Mouse (Mus musculus) liver, embryonic 14.5 days (tissue): ENCODE results near the gene Paqr8. TPM values are rescaled to one million over a fixed set of nuclear protein-coding genes. Genes with fewer than 3 reads are reported as not detected.

Source experiments
- ATAC-seq: fragments of 200-750 bp; cut with Nextera tagmentation; 2 replicates; pipeline ENCODE4 v1.8.0; 2017; ENCODE audit warnings: moderate number of reproducible peaks, mild to moderate bottlenecking, moderate library complexity; ENCODE audit not compliant: insufficient read depth
- DNase-seq, 3 experiments: peaks; one replicate each; pipeline ENCODE4 v3.0.0-alpha.2; 2012 to 2013; ENCODE audit warnings: low read depth in 3 of 3, low spot score in 3 of 3
- H3K27ac ChIP-seq: fragments of 300-500 bp; sonication (generic); 2 replicates; pipeline ENCODE4 v1.5.1; 2014; ENCODE audit warnings: moderate library complexity, mild to moderate bottlenecking, control low read depth, inconsistent platforms
- H3K27me3 ChIP-seq: fragments of 300-500 bp; sonication (generic); 2 replicates; pipeline ENCODE4 v1.6.1; 2014; ENCODE audit warnings: mild to moderate bottlenecking, low read length, moderate library complexity; ENCODE audit not compliant: control insufficient read depth, insufficient read depth
- H3K36me3 ChIP-seq: fragments of 300-500 bp; sonication (generic); replicated peaks from 2 replicates; pipeline ENCODE4 v1.6.1; 2014; ENCODE audit warnings: low read depth; ENCODE audit not compliant: control insufficient read depth, insufficient read depth
- H3K4me1 ChIP-seq, 2 experiments: fragments of 200-500 bp in 1 of 2; fragments of 300-500 bp in 1 of 2; sonication (generic) in 1 of 2; replicated peaks; 2 replicates each; pipeline ENCODE4 v1.6.1; 2012 to 2014; ENCODE audit warnings: antibody characterized with exemption in 1 of 2, inconsistent platforms in 1 of 2, low read length in 1 of 2; ENCODE audit not compliant: control insufficient read depth in 2 of 2, insufficient read depth in 2 of 2
- H3K4me2 ChIP-seq: fragments of 300-500 bp; sonication (generic); 2 replicates; pipeline ENCODE4 v1.6.1; 2014; ENCODE audit warnings: low read depth, mild to moderate bottlenecking, control low read depth, moderate library complexity
- H3K4me3 ChIP-seq, 2 experiments: fragments of 200-500 bp in 1 of 2; fragments of 300-500 bp in 1 of 2; sonication (generic) in 1 of 2; 2 replicates each; pipeline ENCODE4 v1.5.1; 2012 to 2014; ENCODE audit warnings: low read depth in 2 of 2, low read length in 2 of 2, mild to moderate bottlenecking in 2 of 2, control low read depth in 1 of 2, inconsistent platforms in 1 of 2, moderate library complexity in 1 of 2; ENCODE audit not compliant: insufficient read depth in 1 of 2
- H3K9ac ChIP-seq: fragments of 300-500 bp; sonication (generic); replicated peaks from 2 replicates; pipeline ENCODE4 v1.6.1; 2014; ENCODE audit warnings: mild to moderate bottlenecking, control low read depth, moderate library complexity
- H3K9me3 ChIP-seq: fragments of 300-500 bp; sonication (generic); 2 replicates; pipeline ENCODE4 v1.6.1; 2016; ENCODE audit warnings: low read length, mixed read lengths; ENCODE audit not compliant: control insufficient read depth
- CTCF ChIP-seq: IDR thresholded peaks from 2 replicates; pipeline ENCODE4 v1.5.1; 2016; ENCODE audit warnings: antibody characterized with exemption, low read depth, control low read depth
- EP300 ChIP-seq: IDR thresholded peaks from 2 replicates; pipeline ENCODE4 v1.6.1; 2016; ENCODE audit warnings: antibody characterized with exemption, low read depth
- WGBS: fragments of 180-500 bp; shearing (Covaris S2); extraction: QIAGEN DNeasy Blood & Tissue Kit; methylation state at CpG from one replicate; pipeline ENCODE4 v1.1.7; 2014; ENCODE audit not compliant: insufficient replicate concordance; 5-methylcytosine and 5-hydroxymethylcytosine counted together
- polyA plus RNA-seq, 2 experiments: library from polyadenylated mRNA; depleted of rRNA in 1 of 2; stranded (reverse) in 1 of 2; unstranded in 1 of 2; fragments of >200 nt; fragmentation: Nextera tagmentation in 1 of 2; extraction: Ambion mirVana in 1 of 2; gene quantifications; 2 replicates each; pipeline versions ENCODE4 v1.2.1 to v1.2.3; 2012 to 2014

Gene Paqr8
- polyA plus RNA-seq, 2 experiments: 0.16 to 0.29 TPM

DNA sequence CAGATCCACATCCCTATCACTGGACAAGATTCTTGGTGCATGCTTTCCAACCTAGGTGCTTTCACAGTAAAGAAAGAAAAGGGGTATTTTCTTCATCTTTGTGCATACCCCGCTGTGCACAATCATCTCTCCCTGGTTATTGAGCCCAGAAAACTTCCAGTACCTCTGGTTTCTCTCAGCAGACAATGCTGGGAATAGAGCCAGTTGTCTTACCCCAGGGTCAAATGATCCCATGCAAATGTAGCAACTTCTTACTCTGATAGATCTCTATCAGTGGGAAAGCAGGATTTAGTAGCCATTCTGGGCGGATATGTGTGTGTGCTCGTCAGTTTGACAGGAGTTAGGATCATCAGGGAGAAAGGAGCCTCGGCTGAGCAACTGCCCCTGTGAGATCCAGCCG is 25.2 kb downstream of the Paqr8 start:
- Histone ChIP-seq H3K9ac (no peak overlapping the region), H3K27me3 (no peaks in the 10 kb centered on the region), H3K4me2 (no peak overlapping the region), H3K4me1 (no peaks in the 10 kb centered on the region), H3K9me3 (no peaks in the 10 kb centered on the region), H3K4me3 (no peak overlapping the region), H3K27ac (no peak overlapping the region), H3K36me3 (no peaks in the 10 kb centered on the region)
- TF ChIP-seq CTCF (no peak), EP300 (no peak)
- DNase-seq (no peak), ATAC-seq (no peak)
- WGBS: 65% methylated on average over 5 of the region's 5 CpGs

DNA sequence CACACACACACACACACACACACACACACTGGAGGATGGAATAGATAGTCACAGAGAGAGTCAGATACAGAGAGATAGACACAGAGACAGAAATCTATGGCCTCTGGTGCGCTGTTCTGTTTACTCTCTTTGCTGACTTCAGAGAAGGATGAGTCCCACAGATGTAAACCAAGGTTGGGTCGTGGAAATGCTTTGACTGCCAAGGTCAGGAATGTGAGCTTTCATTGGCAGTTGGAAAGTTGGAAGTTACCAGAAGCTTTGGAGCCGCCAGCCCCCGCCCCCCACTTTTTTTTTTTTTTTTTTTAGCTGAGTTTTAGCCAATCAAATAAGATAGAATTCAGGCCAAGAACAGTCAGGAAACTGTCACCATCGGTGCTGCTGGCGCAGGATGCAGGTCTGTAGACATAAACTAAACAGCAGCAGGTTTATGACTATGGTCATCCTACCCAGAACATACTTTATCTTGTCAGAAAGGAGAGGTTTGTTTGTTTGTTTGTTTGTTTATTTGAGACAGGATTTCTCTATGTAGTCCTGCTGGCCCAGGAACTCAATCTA is 27.2 kb downstream of the Paqr8 start:
- no peak overlapping the region for H3K9ac ChIP-seq
- H3K4me1 ChIP-seq: no peaks in the 10 kb centered on the region
- H3K36me3 ChIP-seq: no peaks in the 10 kb centered on the region
- no peak overlapping the region for H3K4me2 ChIP-seq
- ATAC-seq (no peak), DNase-seq (no peak)
- no peaks in the 10 kb centered on the region for H3K9me3 ChIP-seq
- 56% methylated on average over 6 of the region's 6 CpGs for WGBS
- H3K27ac ChIP-seq: no peak overlapping the region
- TF ChIP-seq EP300: no peak
- TF ChIP-seq CTCF: no peak
- H3K4me3 ChIP-seq: no peak overlapping the region
- no peaks in the 10 kb centered on the region for H3K27me3 ChIP-seq

DNA sequence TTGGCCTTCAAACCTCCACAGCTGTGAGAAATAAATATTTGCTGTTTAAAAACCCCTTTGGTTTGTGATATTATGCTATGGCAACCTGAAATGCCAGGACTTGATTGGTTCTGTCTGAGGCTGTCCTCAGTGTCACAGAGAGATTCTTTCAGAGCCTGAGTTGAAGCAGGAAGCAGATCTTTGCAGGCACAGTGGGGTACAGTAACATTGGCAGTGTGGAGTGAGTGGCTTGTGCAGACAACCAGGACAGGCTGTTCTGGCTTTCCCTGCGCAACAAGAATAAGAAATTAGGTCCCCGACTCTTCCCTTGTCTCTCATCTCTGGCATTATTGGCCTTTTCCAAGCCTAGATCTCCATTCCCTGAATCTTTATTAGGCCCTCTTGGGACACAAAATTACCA is 29.3 kb downstream of the Paqr8 start:
- Histone ChIP-seq H3K27me3 (no peaks in the 10 kb centered on the region), H3K9ac (no peak overlapping the region), H3K4me1 (no peaks in the 10 kb centered on the region), H3K9me3 (no peaks in the 10 kb centered on the region), H3K4me2 (no peak overlapping the region), H3K36me3 (no peaks in the 10 kb centered on the region), H3K4me3 (no peak overlapping the region), H3K27ac (no peak overlapping the region)
- no peak for ATAC-seq
- no peak for TF ChIP-seq EP300
- no peak for TF ChIP-seq CTCF
- DNase-seq: no peak
- WGBS: 76% methylated on average over 2 of the region's 2 CpGs

DNA sequence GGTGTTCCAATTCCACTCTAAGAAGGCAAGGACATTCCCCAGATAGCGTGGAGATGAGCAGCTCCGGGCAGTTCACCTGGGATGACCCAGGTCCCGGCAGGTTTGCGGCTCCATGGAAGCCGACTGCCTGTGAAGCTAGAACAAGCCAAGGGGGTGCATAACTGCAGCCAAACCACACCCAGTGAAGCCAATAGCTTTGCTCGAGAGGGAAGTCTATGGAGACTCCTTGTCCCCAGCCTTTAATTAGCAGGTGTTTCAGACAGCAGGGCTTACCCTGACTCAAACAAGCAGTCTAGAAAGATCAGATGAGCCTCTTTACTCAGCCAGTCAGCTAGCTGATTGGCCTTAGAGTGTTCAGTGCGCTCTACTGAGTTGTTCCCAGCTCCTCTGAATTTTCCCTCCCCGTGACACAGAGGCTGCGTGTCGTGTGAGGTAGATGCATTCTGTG is 30.7 kb downstream of the Paqr8 start:
- 71% methylated on average over 10 of the region's 10 CpGs for WGBS
- no peak for ATAC-seq

DNA sequence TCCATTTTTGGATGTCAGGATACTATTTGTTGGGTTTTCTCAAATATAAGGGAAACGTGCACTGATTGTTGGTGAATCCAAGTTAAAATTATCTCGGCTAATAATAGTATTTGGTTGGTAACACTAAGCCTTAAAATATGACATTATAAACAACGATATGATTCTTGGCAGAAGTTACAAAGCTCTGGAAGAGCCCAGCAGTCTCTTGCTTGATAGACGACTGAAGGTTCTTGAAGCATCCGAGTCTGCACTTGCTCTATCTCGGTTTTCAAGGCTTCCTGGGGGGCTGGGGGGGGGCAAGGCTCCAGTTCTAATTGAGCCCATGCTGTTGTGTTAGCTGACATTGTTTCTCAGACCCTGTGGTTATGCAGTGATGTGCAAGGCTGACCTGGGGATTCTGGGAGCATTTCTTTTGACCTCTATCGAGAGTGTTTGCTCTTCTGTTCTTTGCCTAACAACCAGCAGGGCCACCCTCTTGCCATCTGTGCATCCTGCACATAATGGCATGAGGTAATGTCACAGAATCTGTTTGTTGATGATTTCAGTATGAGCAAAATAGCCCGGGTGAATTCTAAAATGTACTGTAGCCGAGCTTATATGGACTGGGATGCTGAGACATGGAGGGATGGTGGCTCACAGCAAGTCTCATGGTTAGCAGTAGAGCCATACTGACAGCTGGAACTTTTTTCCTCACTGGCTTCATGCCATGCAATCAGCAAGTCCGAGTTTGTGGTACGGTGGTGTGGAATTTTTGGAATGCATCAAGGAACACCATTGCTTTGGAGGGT is 32.4 kb downstream of the Paqr8 start:
- no peak for ATAC-seq

More for the DNA sequence above, 30.7 kb downstream of the Paqr8 start:
- Histone ChIP-seq H3K27me3 (no peaks in the 10 kb centered on the region), H3K4me2 (no peak overlapping the region), H3K4me1 (peaks cover 0 to 3% of the 10 kb centered on the region in 2 experiments; a peak in 2 of 4 replicates), H3K9me3 (no peaks in the 10 kb centered on the region), H3K4me3 (no peak overlapping the region), H3K27ac (no peak overlapping the region), H3K36me3 (no peaks in the 10 kb centered on the region), H3K9ac (no peak overlapping the region)
- TF ChIP-seq CTCF: no peak
- no peak for DNase-seq

More for the DNA sequence above, 32.4 kb downstream of the Paqr8 start:
- Histone ChIP-seq H3K36me3 (no peaks in the 10 kb centered on the region), H3K4me1 (peaks cover 0 to 3% of the 10 kb centered on the region in 2 experiments; a peak in 2 of 4 replicates), H3K27ac (no peak overlapping the region), H3K4me2 (no peak overlapping the region), H3K9ac (no peak overlapping the region), H3K4me3 (no peak overlapping the region), H3K27me3 (no peaks in the 10 kb centered on the region), H3K9me3 (no peaks in the 10 kb centered on the region)
- 38% methylated on average over 11 of the region's 11 CpGs for WGBS
- no peak for DNase-seq
- TF ChIP-seq CTCF (no peak), EP300 (no peak)
